Mouse (Mus musculus) olfactory bulb, adult 2 months (tissue): ENCODE data around the gene Miox. TPM values are rescaled to one million over a fixed set of nuclear protein-coding genes. Genes with fewer than 3 reads are reported as not detected.

Experiments used
- H3K27ac ChIP-seq: fragments of 200-500 bp; 2 replicates; pipeline ENCODE4 v1.5.1; 2012; ENCODE audit warnings: low read depth, low read length; ENCODE audit not compliant: insufficient read depth
- H3K4me1 ChIP-seq: fragments of 200-500 bp; 2 replicates; pipeline ENCODE4 v1.6.1; 2012; ENCODE audit warnings: low read length; ENCODE audit not compliant: control insufficient read depth, insufficient read depth
- H3K4me3 ChIP-seq: fragments of 200-500 bp; 2 replicates; pipeline ENCODE4 v1.5.1; 2012; ENCODE audit warnings: mild to moderate bottlenecking, low read depth, low read length, moderate library complexity; ENCODE audit not compliant: insufficient read depth
- CTCF ChIP-seq: fragments of 200-500 bp; IDR thresholded peaks from 2 replicates; pipeline ENCODE4 v1.5.1; 2012; ENCODE audit warnings: low read depth, mild to moderate bottlenecking, low read length, moderate library complexity; ENCODE audit not compliant: insufficient read depth
- POLR2A ChIP-seq: fragments of 200-500 bp; IDR thresholded peaks from 2 replicates; pipeline ENCODE4 v1.6.1; 2012; ENCODE audit warnings: mild to moderate bottlenecking, low read depth, low read length, moderate library complexity; ENCODE audit not compliant: insufficient read depth
- WGBS: fragments of 180-500 bp; shearing (Covaris S2); methylation state at CpG from one replicate; pipeline ENCODE4 v1.1.7; 2018; 5-methylcytosine and 5-hydroxymethylcytosine counted together
- polyA plus RNA-seq: library from polyadenylated mRNA; stranded (reverse); fragments of >200 nt; gene quantifications from 2 replicates; pipeline ENCODE4 v1.2.4, GENCODE M21; 2012; ENCODE audit warnings: low replicate concordance; ENCODE audit not compliant: missing spikeins, insufficient read depth, insufficient read length

The Miox gene
- polyA plus RNA-seq, 1 experiment, result not detected

DNA sequence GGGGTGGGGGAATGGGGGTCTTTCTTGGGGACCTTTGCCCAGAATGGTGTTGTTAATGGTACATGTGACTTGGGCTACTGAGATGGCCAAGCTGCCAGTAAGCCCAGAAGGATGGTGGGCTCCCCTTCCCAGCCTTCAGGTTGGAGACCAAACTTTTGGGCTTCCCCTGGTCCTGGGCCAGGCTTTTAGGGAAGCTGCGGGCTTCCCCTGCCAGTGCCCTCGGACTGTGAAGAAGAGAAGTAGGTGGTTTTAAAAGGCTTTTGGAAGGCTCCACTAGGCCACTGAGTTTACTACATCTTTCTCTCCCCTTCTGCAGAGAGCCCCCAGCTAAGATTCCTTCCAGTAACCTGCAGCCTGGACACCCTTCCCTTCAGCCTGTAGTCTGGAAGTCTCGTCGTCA lies 10.5 kb upstream of the Miox start:
- no peak for TF ChIP-seq CTCF
- TF ChIP-seq POLR2A, result no peak
- H3K27ac ChIP-seq, result no peak overlapping the region
- H3K4me1 ChIP-seq, result peaks cover 4% of the 10 kb centered on the region; the same call in 1 of the 2 replicates
- 90% methylated on average over 4 of the region's 4 CpGs for WGBS
- no peak overlapping the region for H3K4me3 ChIP-seq

- H3K4me1 ChIP-seq, result peaks cover 4% of the 10 kb centered on the region; the same call in 1 of the 2 replicates
- H3K4me3 ChIP-seq, result no peak overlapping the region
- TF ChIP-seq CTCF (no peak), POLR2A (no peak)
- 62% methylated on average over 5 of the region's 5 CpGs for WGBS
- H3K27ac ChIP-seq, result no peak overlapping the region
Observed at GRCm38 (mm10) chr15:89326441-89326840, 7.8 kb upstream of the Miox start.

GRCm38 (mm10) chr15:89334774-89335537 lies 758 bp downstream of the Miox start:
- TF ChIP-seq POLR2A (no peak), CTCF (no peak)
- 86% methylated on average over 17 of the region's 17 CpGs for WGBS
- no peak overlapping the region for H3K4me3 ChIP-seq
- H3K4me1 ChIP-seq, result no peaks in the 10 kb centered on the region
- H3K27ac ChIP-seq, result no peak overlapping the region

DNA sequence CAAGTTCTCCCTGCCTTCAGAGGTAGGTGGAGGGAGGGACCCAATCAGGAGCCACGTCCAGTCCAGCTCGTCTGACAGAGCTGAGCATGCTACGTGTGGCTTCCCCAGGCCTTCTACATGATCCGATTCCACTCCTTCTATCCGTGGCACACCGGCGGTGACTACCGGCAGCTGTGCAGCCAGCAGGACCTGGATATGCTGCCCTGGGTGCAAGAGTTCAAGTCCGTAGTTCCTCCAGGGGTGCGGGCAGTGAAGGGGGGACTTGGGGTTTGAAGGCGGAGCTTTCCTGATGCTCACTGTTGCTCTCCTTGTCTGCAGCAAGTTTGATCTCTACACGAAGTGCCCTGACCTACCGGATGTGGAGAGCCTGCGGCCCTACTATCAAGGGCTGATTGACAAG lies 2.2 kb downstream of the Miox start:
- 88% methylated on average over 14 of the region's 14 CpGs for WGBS
- Histone ChIP-seq H3K4me3 (no peak overlapping the region), H3K4me1 (no peaks in the 10 kb centered on the region), H3K27ac (no peak overlapping the region)
- TF ChIP-seq CTCF, result no peak
- TF ChIP-seq POLR2A, result no peak

- WGBS, result 93% methylated on average over 2 of the region's 2 CpGs
- Histone ChIP-seq H3K27ac (no peak overlapping the region), H3K4me1 (no peaks in the 10 kb centered on the region)
Observed at GRCm38 (mm10) chr15:89339696-89340095, 5.5 kb downstream of the Miox start.

DNA sequence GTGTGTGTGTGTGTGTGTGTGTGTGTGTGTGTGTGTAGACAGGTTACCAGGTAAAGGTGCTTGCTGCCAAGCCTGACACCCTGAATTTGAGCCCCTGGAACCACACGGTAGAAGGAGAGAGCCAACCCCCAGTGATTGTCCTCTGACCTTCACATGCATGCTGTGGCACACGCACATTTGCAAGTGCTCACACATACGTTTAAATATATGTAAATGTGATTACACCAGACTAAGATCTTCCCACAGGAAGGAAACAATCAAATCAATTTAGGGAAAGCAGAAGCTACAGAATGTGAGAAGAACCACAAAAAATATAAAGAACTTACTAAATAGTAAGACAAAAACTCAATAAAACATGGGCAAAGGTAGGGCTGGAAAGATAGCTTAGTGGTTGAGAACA lies 5.9 kb downstream of the Miox start:
- no peak for TF ChIP-seq CTCF
- WGBS, result 79% methylated on average over 3 of the region's 3 CpGs
- H3K4me1 ChIP-seq, result no peaks in the 10 kb centered on the region
- no peak overlapping the region for H3K27ac ChIP-seq
- no peak overlapping the region for H3K4me3 ChIP-seq

More at GRCm38 (mm10) chr15:89339696-89340095, 5.5 kb downstream of the Miox start:
- no peak overlapping the region for H3K4me3 ChIP-seq
- TF ChIP-seq POLR2A, result no peak
- no peak for TF ChIP-seq CTCF

DNA sequence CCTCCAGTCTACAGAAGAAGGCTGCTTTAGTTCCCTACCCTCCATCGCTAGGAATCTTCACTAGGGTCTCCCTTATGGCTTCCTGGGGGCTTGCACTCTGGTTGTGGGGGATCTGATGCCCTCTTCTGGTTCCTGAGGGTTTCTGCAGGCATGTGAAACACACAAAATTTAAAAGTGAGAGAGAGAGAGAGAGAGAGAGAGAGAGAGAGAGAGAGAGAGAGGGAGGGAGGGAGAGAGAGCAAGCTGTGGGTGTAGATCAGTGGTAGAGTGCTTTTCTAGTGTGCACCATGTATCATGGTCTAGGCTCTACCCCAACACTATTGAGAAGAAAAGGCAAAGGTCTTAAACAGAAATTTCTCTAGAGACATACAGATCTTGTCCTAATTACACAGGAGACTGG lies 7.5 kb downstream of the Miox start:
- TF ChIP-seq CTCF (no peak), POLR2A (no peak)
- Histone ChIP-seq H3K27ac (no peak overlapping the region), H3K4me3 (no peak overlapping the region), H3K4me1 (no peaks in the 10 kb centered on the region)
- WGBS, result 36% methylated on average over 1 of the region's 1 CpGs

- no peak for TF ChIP-seq CTCF
- TF ChIP-seq POLR2A, result no peak
- no peaks in the 10 kb centered on the region for H3K4me1 ChIP-seq
- H3K4me3 ChIP-seq, result no peak overlapping the region
- H3K27ac ChIP-seq, result no peak overlapping the region
- 83% methylated on average over 3 of the region's 3 CpGs for WGBS
Observed at GRCm38 (mm10) chr15:89343325-89343724, 9.1 kb downstream of the Miox start.

GRCm38 (mm10) chr15:89350447-89350846 lies 16.2 kb downstream of the Miox start:
- Histone ChIP-seq H3K4me1 (peaks cover 13% of the 10 kb centered on the region), H3K4me3 (no peak overlapping the region), H3K27ac (no peak overlapping the region)
- 79% methylated on average over 5 of the region's 5 CpGs for WGBS
- TF ChIP-seq CTCF (no peak), POLR2A (no peak)
